Mouse (Mus musculus) megakaryocyte-erythroid progenitor cell, adult 5-6 weeks (primary cell): ENCODE data around the gene Lmo1. TPM values are rescaled to one million over a fixed set of nuclear protein-coding genes. Genes with fewer than 3 reads are reported as not detected.
"Not testable (repeated sequence)": the region's sequence is repeated elsewhere in the genome, so short reads cannot be mapped to it uniquely, and the experiment has no call there.

Experiments used
- ATAC-seq: replicated peaks from 2 replicates; pipeline ENCODE4 v1.8.0; 2016; ENCODE audit warnings: mild to moderate bottlenecking, inconsistent platforms; ENCODE audit not compliant: severe bottlenecking, poor library complexity, low FRiP score, low TSS enrichment
- total RNA-seq, 2 experiments: library from RNA; stranded (forward) in 1 of 2; stranded (reverse) in 1 of 2; fragments of 200-1000, 215-1000 nt in 1 of 2; fragments of >200 nt in 1 of 2; fragmentation: Nextera tagmentation in 1 of 2; gene quantifications; 2 replicates each; pipeline ENCODE4 v1.2.3; 2014 to 2017

Gene Lmo1
- total RNA-seq, 2 experiments from 2014 or later = not detected

DNA sequence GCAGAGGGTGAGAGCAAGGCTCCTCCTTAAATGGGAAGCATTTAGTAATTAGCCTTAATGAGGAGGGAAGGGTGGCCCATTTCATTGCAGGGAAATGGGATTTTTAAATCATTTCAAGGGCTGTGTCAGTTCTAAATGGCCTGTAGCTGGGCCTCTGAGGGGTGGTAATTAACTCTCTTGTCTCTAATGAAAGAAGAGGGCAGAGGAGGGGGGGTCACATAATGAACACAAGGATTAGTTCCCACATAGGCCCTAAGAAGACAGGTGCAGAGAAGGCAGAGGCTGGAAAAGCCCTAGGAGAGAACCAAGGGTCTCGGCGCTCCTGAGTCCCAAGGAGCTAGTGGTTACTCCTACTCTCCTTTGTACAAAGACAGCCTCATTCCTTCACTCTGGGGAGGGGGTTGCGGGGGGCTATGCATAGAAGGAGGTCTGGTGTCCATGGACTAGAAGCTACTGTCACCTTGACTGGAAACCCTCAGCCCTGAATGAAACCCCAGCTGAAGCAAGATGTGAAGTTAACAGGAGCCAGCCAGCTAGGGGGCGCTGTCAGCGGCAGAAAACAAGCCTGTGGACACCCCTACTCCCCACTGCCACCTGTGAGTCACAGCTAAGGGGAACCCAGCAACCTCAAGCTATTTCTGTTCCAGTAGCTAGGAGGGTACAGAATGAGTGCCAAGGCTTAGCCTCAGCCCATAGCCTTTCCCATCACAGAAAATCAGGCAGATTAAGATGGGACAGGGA lies 44.9 kb downstream of the Lmo1 start:
- no peak for ATAC-seq

GRCm38 (mm10) chr7:109129442-109129841 lies 45.6 kb downstream of the Lmo1 start:
- peak; percentile 53; the same call in 1 of the 2 replicates for ATAC-seq

DNA sequence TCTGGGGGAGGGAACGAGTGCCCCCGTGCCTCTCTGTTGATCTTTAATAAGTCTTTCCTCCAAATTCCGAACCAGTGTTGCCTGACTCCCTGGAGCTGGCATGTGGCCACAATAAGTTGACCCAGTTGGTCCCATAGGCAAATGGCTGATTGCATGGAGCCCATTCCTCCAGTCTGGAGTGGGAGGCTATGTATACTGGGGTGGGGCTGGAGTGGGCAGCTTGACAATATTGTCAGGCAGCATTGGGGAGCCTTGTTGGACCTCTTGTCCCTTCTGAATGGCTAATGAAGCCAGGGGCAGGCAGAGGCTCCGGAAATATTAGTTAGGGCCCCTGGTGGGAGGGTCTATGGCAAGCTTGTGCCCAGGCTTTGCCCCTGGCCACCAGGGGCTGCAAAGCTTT lies 59.1 kb downstream of the Lmo1 start:
- no peak for ATAC-seq

GRCm38 (mm10) chr7:109115488-109115887 lies 59.5 kb downstream of the Lmo1 start:
- ATAC-seq = peak; percentile 31

DNA sequence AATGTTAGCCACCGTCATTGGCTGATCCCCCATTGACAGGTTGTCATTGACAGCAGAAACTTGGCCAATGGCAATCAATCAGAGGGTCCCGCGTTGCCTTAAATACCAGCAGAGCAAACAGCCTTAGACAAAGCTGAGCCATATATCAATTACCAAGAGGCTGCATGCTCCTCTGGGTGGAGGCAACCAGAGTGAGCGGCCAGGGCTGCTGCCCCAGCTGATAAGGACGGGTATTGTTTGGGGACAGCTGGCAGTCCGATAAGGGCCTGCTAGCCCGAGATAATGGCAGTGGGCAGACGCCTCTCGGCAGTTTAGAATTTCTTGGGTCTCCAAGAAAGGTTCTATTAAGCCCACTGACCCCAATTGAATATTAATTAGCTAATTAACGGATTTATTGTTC lies 60.1 kb downstream of the Lmo1 start:
- peak; percentile 90 for ATAC-seq

DNA sequence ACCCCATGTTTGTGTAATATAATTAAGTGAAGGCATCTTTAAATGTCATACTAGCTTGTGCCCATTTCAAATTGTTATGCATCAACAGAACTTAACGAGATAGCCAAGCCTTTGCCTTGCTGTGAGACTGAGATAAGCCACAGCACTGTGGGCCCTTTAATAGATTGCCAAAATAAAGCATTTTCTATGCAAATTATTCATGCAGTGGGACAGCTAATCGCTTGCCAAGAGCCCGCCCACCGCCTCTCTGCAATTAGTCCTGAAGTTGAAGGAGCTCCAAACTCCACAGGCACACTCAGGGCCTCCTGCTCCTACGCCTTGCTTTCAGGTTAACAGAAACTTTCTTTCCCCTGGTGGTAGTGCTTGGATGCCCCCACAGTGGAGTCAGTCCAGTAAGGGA lies 64.0 kb downstream of the Lmo1 start:
- ATAC-seq = peak; percentile 74

DNA sequence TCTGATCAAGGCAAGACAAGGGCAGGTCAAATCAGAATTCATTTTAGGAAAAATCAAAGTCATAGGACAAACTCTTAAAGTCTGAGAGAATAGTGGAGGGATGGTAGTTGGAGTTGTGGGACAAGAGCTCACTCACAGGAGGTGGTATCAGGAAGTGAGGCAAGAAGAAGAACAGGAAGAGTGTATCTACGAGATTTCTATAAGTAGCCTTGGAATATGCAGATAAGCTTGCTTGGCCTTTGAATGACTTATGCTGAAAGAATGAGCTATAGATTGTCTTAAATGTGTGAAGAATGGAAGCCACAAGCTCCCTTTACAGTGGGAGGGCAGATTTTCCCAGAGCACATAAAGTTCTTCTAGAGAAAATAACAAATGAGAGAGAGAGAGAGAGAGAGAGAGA lies 70.1 kb downstream of the Lmo1 start:
- no peak for ATAC-seq

DNA sequence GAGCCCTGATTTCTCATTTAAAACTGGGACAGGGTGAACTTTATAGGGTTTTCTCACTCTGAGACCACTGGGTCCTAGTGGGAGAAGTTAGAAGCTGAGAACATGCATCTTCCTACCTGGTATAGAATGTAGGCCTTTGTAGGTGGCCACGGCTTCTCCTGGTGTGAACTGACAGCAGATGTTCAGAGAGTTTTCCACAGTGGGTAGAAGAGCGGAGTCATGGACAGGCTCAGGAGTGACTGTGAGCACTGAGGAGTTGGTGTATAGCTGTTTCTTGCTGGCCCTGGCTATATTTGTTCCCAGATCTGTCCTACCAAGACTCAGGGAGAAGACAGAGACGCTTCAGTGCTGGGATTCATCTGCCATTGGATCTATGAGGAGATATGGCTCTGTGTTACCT lies 73.8 kb downstream of the Lmo1 start:
- no peak for ATAC-seq

DNA sequence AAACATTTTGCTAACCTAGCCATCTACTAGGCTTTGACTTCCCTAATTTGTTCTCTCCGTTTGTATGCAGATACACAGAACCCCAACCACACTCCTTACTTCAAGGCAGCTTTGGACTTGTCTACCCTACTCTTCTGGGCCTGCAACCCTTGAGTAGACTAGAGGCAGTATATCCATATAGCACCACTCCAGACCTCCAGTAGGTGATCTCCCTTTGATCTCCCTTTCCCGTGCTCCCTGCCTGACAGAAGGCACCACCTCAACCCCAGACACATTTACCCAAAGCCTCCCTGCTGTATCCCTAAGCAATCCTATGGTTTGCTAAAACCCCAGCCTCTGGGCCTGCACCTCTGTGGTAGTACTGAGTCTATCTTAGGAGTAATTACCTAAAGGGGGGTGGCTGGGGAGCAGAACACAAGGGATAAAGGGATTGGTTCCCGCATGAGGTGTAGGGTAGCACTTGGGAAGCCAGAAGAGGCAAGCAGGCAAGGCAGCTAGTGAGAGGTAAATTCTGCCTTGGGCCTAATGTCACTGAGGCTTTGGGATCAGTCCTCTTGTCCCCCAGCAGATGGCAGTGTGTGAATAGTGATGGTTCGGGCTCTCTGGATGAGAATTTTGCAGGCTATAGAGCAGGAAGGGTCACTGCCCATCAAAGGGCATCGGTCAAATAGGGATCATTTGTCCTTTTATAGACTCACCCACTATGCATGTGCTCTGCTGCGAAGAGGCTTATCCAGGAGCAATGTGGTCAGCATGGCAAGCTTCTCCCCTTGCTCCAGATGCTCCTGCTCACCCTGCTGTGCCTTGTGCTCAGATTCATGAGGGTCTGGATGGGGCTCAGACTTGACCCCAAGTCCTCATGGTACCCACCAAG lies 76.6 kb downstream of the Lmo1 start:
- peak; percentile 91 for ATAC-seq

GRCm38 (mm10) chr7:109097203-109097602 lies 77.8 kb downstream of the Lmo1 start:
- ATAC-seq = no peak

DNA sequence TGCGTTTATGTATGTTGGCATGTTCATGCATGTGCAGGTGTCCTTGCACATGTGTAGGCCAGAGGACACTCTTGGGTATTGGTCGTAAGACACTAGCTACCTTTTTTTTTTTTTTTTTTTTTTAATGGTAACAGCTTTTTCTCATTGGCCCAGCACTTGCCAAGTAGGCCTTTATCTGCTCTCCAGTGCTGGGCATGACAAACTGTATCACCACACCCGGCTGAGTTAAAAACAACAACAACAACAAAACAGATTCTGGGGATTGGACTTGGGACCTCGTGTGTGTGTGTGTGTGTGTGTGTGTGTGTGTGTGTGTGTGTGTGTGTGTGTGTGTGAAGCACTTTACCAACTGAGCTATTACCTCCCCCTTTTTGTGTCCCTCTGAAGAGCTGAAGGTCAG lies 78.4 kb downstream of the Lmo1 start:
- ATAC-seq = no peak

DNA sequence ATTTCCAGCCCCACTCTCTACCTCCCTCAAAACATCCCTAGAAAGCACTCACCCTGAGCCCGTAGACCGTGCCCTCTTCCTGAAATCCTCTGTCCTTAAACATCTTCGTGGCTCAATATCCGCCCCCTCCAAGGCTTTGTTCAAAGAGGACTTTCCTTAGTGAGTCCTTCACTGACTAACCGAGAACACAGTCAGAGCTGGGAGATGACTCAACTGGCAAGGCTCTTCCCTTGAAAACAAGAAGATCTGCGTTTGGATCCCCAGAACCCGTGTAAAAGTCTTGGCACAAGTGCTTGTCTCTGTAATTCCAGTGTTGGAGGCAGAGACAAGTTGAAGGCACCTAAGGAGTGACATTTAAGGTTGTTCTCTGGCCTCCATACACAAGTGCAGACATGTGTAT lies 80.7 kb downstream of the Lmo1 start:
- no peak for ATAC-seq

DNA sequence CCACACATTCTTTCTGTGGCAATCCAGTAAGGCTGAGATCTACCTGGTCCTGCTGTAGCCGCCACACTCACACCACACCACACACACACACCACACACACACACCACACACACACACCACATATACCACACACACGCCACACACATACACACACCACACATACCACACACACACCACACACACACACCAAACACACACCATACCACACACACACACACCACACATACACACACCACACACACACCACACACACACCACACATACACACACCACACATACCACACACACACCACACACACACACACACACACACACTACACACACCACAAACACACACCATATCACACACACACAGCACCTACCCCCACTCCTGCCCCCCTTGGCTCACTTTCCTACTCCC lies 83.7 kb downstream of the Lmo1 start:
- not testable (repeated sequence) for ATAC-seq

Other genes starting within 250 kb of the Lmo1 start
- 0.33 TPM in 1 of 2 replicates, not detected in the other for gene Nlrp10, start 245.0 kb downstream of the Lmo1 start, total RNA-seq (2014; fragmentation: Nextera tagmentation)
- gene Nlrp10, start 245.0 kb downstream of the Lmo1 start, total RNA-seq (2017) = 0.15 TPM in 1 of 2 replicates, not detected in the other
- gene Eif3f, start 240.8 kb downstream of the Lmo1 start, total RNA-seq (2014; fragmentation: Nextera tagmentation) = 241 and 316 TPM in 2 replicates
- gene Eif3f, start 240.8 kb downstream of the Lmo1 start, total RNA-seq (2017) = 53.5 and 112 TPM in 2 replicates
- gene Tub, start 224.9 kb downstream of the Lmo1 start, total RNA-seq (2014; fragmentation: Nextera tagmentation) = not detected in 2 replicates
- gene Tub, start 224.9 kb downstream of the Lmo1 start, total RNA-seq (2017) = not detected in 2 replicates
- gene Ric3, start 91.9 kb downstream of the Lmo1 start, total RNA-seq (2014; fragmentation: Nextera tagmentation) = 1.2 TPM in 1 of 2 replicates, not detected in the other
- gene Ric3, start 91.9 kb downstream of the Lmo1 start, total RNA-seq (2017) = 0.11 and 0.75 TPM in 2 replicates